Mouse (Mus musculus) C2C12 (cell line): Measurements from ENCODE around the gene Cage1. TPM values are rescaled to one million over a fixed set of nuclear protein-coding genes. Genes with fewer than 3 reads are reported as not detected.

Experiments
- H3K27me3 ChIP-seq: one replicate; pipeline ENCODE4 v1.6.1; 2011; ENCODE audit not compliant: control insufficient read depth, insufficient read depth, insufficient read length
- H3K36me3 ChIP-seq: one replicate; pipeline ENCODE4 v1.6.1; 2011; ENCODE audit not compliant: control insufficient read depth, insufficient read depth
- H3K4me3 ChIP-seq: one replicate; pipeline ENCODE4 v1.5.1; 2011; ENCODE audit warnings: mild to moderate bottlenecking, control low read depth; ENCODE audit not compliant: poor library complexity, insufficient read depth, severe bottlenecking
- H3K79me2 ChIP-seq: one replicate; pipeline ENCODE4 v1.6.1; 2011; ENCODE audit not compliant: control insufficient read depth, insufficient read depth
- H3K79me3 ChIP-seq: one replicate; pipeline ENCODE4 v1.6.1; 2011; ENCODE audit warnings: low read depth, control low read depth
- H3ac ChIP-seq: one replicate; pipeline ENCODE3; 2011; ENCODE audit warnings: low read depth; ENCODE audit not compliant: control insufficient read depth, insufficient read length
- CEBPB ChIP-seq: IDR thresholded peaks from one replicate; pipeline ENCODE4 v1.6.1; 2011; ENCODE audit warnings: low read depth, mild to moderate bottlenecking, control low read depth, moderate library complexity
- CTCF ChIP-seq: IDR thresholded peaks from one replicate; pipeline ENCODE4 v1.5.1; 2011; ENCODE audit not compliant: control insufficient read depth, insufficient read depth, insufficient read length
- FOSL1 ChIP-seq: IDR thresholded peaks from one replicate; pipeline ENCODE4 v1.8.0; 2011; ENCODE audit warnings: mild to moderate bottlenecking, low read length; ENCODE audit not compliant: poor library complexity, insufficient read depth, severe bottlenecking
- MAX ChIP-seq: IDR thresholded peaks from one replicate; pipeline ENCODE4 v1.6.1; 2011; ENCODE audit warnings: mild to moderate bottlenecking, control low read depth
- MYOD1 ChIP-seq: IDR thresholded peaks from one replicate; pipeline ENCODE4 v1.6.1; 2011; ENCODE audit warnings: low read depth; ENCODE audit not compliant: control insufficient read depth, insufficient read length
- MYOG ChIP-seq: IDR thresholded peaks from one replicate; pipeline ENCODE4 v1.6.1; 2011; ENCODE audit not compliant: control insufficient read depth, insufficient read length; ENCODE audit errors: extremely low read depth
- USF1 ChIP-seq: IDR thresholded peaks from one replicate; pipeline ENCODE4 v1.6.1; 2011; ENCODE audit warnings: low read depth, mild to moderate bottlenecking, control low read depth, moderate library complexity
- polyA plus RNA-seq: library from polyadenylated mRNA; unstranded; fragments of >200 nt; fragmentation: generic; extraction: Trizol; gene quantifications from one replicate; pipeline ENCODE4 v1.2.1, GENCODE M21; 2012; ENCODE audit warnings: missing spikeins

Gene Cage1
- polyA plus RNA-seq, 1 experiment, result 0.09 TPM

GRCm38 (mm10) chr13:38002461-38002860 is 34.4 kb downstream of the Cage1 start:
- Histone ChIP-seq H3K36me3 (no peaks in the 10 kb centered on the region), H3K27me3 (peaks cover 24% of the 10 kb centered on the region), H3K79me3 (no peaks in the 10 kb centered on the region), H3K4me3 (no peak overlapping the region), H3K79me2 (no peaks in the 10 kb centered on the region), H3ac (no peak overlapping the region)
- TF ChIP-seq CEBPB (no peak), CTCF (no peak), MYOG (no peak), MYOD1 (no peak), USF1 (peak; percentile 62)

- Histone ChIP-seq H3ac (no peak overlapping the region), H3K79me2 (no peaks in the 10 kb centered on the region), H3K4me3 (no peak overlapping the region), H3K27me3 (peaks cover 24% of the 10 kb centered on the region), H3K36me3 (no peaks in the 10 kb centered on the region), H3K79me3 (no peaks in the 10 kb centered on the region)
- no peak for TF ChIP-seq FOSL1
- no peak for TF ChIP-seq MYOD1
- no peak for TF ChIP-seq USF1
- no peak for TF ChIP-seq MAX
- no peak for TF ChIP-seq CTCF
- TF ChIP-seq MYOG, result no peak
- TF ChIP-seq CEBPB, result no peak
These were observed 37.2 kb downstream of the Cage1 start for GRCm38 (mm10) chr13:37999713-38000112.

GRCm38 (mm10) chr13:37994405-37994749 is 42.5 kb downstream of the Cage1 start:
- no peak overlapping the region for H3K4me3 ChIP-seq

GRCm38 (mm10) chr13:37993704-37994404 is 43.0 kb downstream of the Cage1 start, which contains the start of gene Ssr1:
Ssr1 (minus strand) TSS chr13:37994217.
- H3K36me3 ChIP-seq, result peaks cover 28% of the 10 kb centered on the region
- H3K79me2 ChIP-seq, result peaks cover 52% of the 10 kb centered on the region
- H3K27me3 ChIP-seq, result peaks cover 5% of the 10 kb centered on the region
- peak within 1 kb of the TSS; percentile 88 for H3ac ChIP-seq
- peaks cover 38% of the 10 kb centered on the region for H3K79me3 ChIP-seq
- TF ChIP-seq CEBPB (no peak), MYOG (no peak), CTCF (no peak), MYOD1 (no peak), USF1 (peak; percentile 77), MAX (no peak)
- peak within 1 kb of the TSS; percentile 75 for H3K4me3 ChIP-seq

More at GRCm38 (mm10) chr13:37994405-37994749, 42.5 kb downstream of the Cage1 start:
- TF ChIP-seq MAX, result no peak
- no peak for TF ChIP-seq USF1
- TF ChIP-seq MYOG, result no peak
- no peak for TF ChIP-seq FOSL1
- TF ChIP-seq CTCF, result no peak
- TF ChIP-seq MYOD1, result no peak
- TF ChIP-seq CEBPB, result no peak
- Histone ChIP-seq H3ac (peak overlapping the region; percentile 30), H3K79me3 (peaks cover 38% of the 10 kb centered on the region), H3K79me2 (peaks cover 46% of the 10 kb centered on the region), H3K36me3 (peaks cover 23% of the 10 kb centered on the region), H3K27me3 (peaks cover 5% of the 10 kb centered on the region)

- Histone ChIP-seq H3K4me3 (peak overlapping the region; percentile 75), H3K27me3 (peaks cover 4% of the 10 kb centered on the region), H3K79me2 (peaks cover 57% of the 10 kb centered on the region), H3ac (peak overlapping the region; percentile 88), H3K36me3 (peaks cover 33% of the 10 kb centered on the region), H3K79me3 (peaks cover 39% of the 10 kb centered on the region)
- no peak for TF ChIP-seq CTCF
- TF ChIP-seq MAX, result no peak
- no peak for TF ChIP-seq MYOG
- TF ChIP-seq CEBPB, result no peak
- no peak for TF ChIP-seq FOSL1
- no peak for TF ChIP-seq MYOD1
- no peak for TF ChIP-seq USF1
These were observed 43.5 kb downstream of the Cage1 start for GRCm38 (mm10) chr13:37993376-37993703.

- no peak for TF ChIP-seq USF1
- TF ChIP-seq CEBPB, result peak; percentile 52
- H3ac ChIP-seq, result peak overlapping the region; percentile 85
- H3K36me3 ChIP-seq, result peaks cover 38% of the 10 kb centered on the region
- peak overlapping the region; percentile 75 for H3K4me3 ChIP-seq
- H3K79me3 ChIP-seq, result peaks cover 42% of the 10 kb centered on the region
- peaks cover 60% of the 10 kb centered on the region for H3K79me2 ChIP-seq
- no peaks in the 10 kb centered on the region for H3K27me3 ChIP-seq
These were observed 44.1 kb downstream of the Cage1 start for GRCm38 (mm10) chr13:37992638-37993371.
